Mouse (Mus musculus) kidney, adult 2 months (tissue): ENCODE results near the gene Trp73.

Experiments
- CTCF ChIP-seq: fragments of 200-500 bp; conservative IDR thresholded peaks from 2 replicates; pipeline ENCODE4 v1.5.1; 2011; ENCODE audit warnings: low read depth, mild to moderate bottlenecking, control low read depth, low read length, moderate library complexity, mixed read lengths; ENCODE audit not compliant: insufficient read depth, insufficient read length
- POLR2A ChIP-seq: fragments of 200-500 bp; IDR thresholded peaks from one replicate; pipeline ENCODE4 v1.6.1; 2011; ENCODE audit warnings: low read depth, low read length, control low read depth

GRCm38 (mm10) chr4:154006264-154006663 lies 133.7 kb downstream of the Trp73 start:
- TF ChIP-seq CTCF: no peak
- no peak for TF ChIP-seq POLR2A
